Mouse (Mus musculus): ENCODE results near the gene Foxp3.

DNA sequence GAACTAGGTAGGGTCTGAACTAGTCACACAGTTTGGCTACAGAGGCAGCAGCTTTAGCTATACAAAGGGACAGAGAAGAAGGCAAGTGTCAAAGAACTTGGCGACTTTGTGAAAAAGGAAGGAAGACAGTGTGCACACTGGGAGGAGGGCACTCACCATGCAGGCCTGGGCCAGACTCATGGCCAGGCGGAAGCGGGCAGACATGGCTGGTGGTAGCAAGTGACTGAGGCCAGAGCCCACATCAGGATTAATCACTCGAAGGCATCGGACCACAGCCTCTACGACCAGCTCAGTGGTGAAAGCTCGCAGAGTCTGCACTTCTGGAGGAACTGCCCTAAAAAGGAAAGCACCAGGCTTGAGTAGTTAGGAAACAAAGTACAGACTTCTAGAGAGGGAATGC lies 30.6 kb downstream of the Foxp3 start:
- TF ChIP-seq KAT2A (IDR thresholded peaks at IDR 0.05; ENCODE audit: insufficient replicate concordance, low read length) (no peak), POLR2A (IDR thresholded peaks at IDR 0.05; ENCODE audit: low read depth, low read length) (no peak), CHD1 (IDR thresholded peaks at IDR 0.05; ENCODE audit: low read depth, low read length) (no peak), ZKSCAN1 (IDR thresholded peaks at IDR 0.05; ENCODE audit: borderline replicate concordance, low read depth, low read length) (no peak), ZNF384 (IDR thresholded peaks at IDR 0.05; ENCODE audit: low read depth, low read length) (no peak), CTCF (conservative IDR thresholded peaks at IDR 0.05 in 1 of 2, IDR thresholded peaks at IDR 0.05 in 1 of 2; ENCODE audit: low read depth in 2 of 2, low read length in 2 of 2) (no peak), USF1 (IDR thresholded peaks at IDR 0.05; ENCODE audit: low read depth, low read length) (no peak), E2F4 (IDR thresholded peaks at IDR 0.05; ENCODE audit: insufficient replicate concordance, low read depth, low read length) (no peak)
